Mouse (Mus musculus) heart, postnatal 0 days (tissue): ENCODE measurements around the gene Nr6a1.

Source experiments
- CTCF ChIP-seq: IDR thresholded peaks from 2 replicates; pipeline ENCODE4 v1.5.1; 2016; ENCODE audit warnings: antibody characterized with exemption, control low read depth, low read depth
- EP300 ChIP-seq: IDR thresholded peaks from 2 replicates; pipeline ENCODE4 v1.6.1; 2016; ENCODE audit warnings: antibody characterized with exemption, low read depth

DNA sequence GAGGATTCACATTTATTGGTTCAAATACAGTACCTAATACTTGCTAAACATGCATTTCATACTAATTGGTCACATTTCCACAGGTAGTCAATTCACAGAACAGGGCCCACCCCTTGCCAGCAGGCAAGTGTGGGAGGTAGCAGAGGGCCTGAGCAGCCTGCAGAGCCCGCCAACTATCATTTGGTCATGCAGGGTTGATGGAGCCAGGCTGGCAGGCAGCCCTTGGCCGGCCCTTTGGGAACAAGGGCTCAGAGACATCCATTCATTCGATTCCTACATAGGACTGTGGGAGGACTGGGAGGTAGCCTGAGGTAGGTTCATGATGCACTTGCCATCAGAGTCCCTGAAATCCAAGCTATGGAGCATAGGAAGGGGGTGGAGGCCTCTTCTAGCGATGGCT is 204.1 kb downstream of the Nr6a1 start:
- no peak for TF ChIP-seq CTCF
- no peak for TF ChIP-seq EP300
